Mouse (Mus musculus) induced T-regulatory cell, adult 2 months (primary cell): Measurements from ENCODE around the gene Spata7.

ENCODE experiments used
- DNase-seq: peaks from one replicate; pipeline ENCODE4 v3.0.0-alpha.2; 2012; ENCODE audit warnings: low read depth

The Spata7 gene

GRCm38 (mm10) chr12:98673879-98674278 is 45.9 kb downstream of the Spata7 start:
- no peak for DNase-seq

GRCm38 (mm10) chr12:98674627-98675143 is 46.7 kb downstream of the Spata7 start:
- DNase-seq = peak; percentile 76

GRCm38 (mm10) chr12:98676861-98677260 is 48.9 kb downstream of the Spata7 start:
- DNase-seq = peak; percentile 5

GRCm38 (mm10) chr12:98677336-98677735 is 49.4 kb downstream of the Spata7 start:
- peak; percentile 56 for DNase-seq

GRCm38 (mm10) chr12:98679906-98680305 is 51.9 kb downstream of the Spata7 start:
- no peak for DNase-seq

- DNase-seq = no peak
These were observed 54.2 kb downstream of the Spata7 start for GRCm38 (mm10) chr12:98682196-98682595.

GRCm38 (mm10) chr12:98683171-98683570 is 55.2 kb downstream of the Spata7 start:
- no peak for DNase-seq

GRCm38 (mm10) chr12:98683574-98683973 is 55.6 kb downstream of the Spata7 start:
- DNase-seq = no peak

GRCm38 (mm10) chr12:98690230-98690629 is 62.3 kb downstream of the Spata7 start:
- DNase-seq = no peak

- no peak for DNase-seq
These were observed 69.2 kb downstream of the Spata7 start for GRCm38 (mm10) chr12:98697202-98697601.

- no peak for DNase-seq
These were observed 73.6 kb downstream of the Spata7 start for GRCm38 (mm10) chr12:98701564-98701963.

- DNase-seq = no peak
These were observed 75.6 kb downstream of the Spata7 start for GRCm38 (mm10) chr12:98703554-98703953.

- DNase-seq = no peak
These were observed 76.0 kb downstream of the Spata7 start for GRCm38 (mm10) chr12:98703961-98704360.

- no peak for DNase-seq
These were observed 84.9 kb downstream of the Spata7 start for GRCm38 (mm10) chr12:98712819-98713218.

- no peak for DNase-seq
These were observed 85.7 kb downstream of the Spata7 start for GRCm38 (mm10) chr12:98713621-98714103.

- no peak for DNase-seq
These were observed 86.8 kb downstream of the Spata7 start for GRCm38 (mm10) chr12:98714757-98715156.

- no peak for DNase-seq
These were observed 88.2 kb downstream of the Spata7 start for GRCm38 (mm10) chr12:98716142-98716541.
